Mouse (Mus musculus) embryonic stem cell, embryonic (primary cell): Measurements from ENCODE around the gene Kpna4.

Source experiments
- CTCF ChIA-PET, 4 experiments: fragments of 300-600 bp in 2 of 4; fragments of 350-600 bp in 2 of 4; sonication (Branson Sonifier 250); formaldehyde crosslinking; loops; one replicate each; lab custom pipeline; 2022; ENCODE audit warnings: inconsistent platforms in 2 of 4; lab: Charles Lee
- POLR2A ChIA-PET, 4 experiments: fragments of 300-600 bp in 2 of 4; fragments of 350-600 bp in 2 of 4; sonication (Branson Sonifier 250); formaldehyde crosslinking; loops; one replicate each; lab custom pipeline; 2022; ENCODE audit warnings: antibody characterized with exemption in 4 of 4, inconsistent platforms in 1 of 4; lab: Charles Lee

The Kpna4 gene

GRCm38 (mm10) chr3:69125891-69126508 lies 913 bp downstream of the Kpna4 start:
- ChIA-PET POLR2A (interaction anchor here (0.7 to 3.8 kb wide), 25 partner anchors 9 to 633 kb away, joined by 3 to 30 read pairs (median 4); partner anchors contain the start of genes Ift80 (in 3 of the 4), Smc4 (in 2 of the 4), Ppm1l (in 1 of the 4) and Trim59 (in 1 of the 4)), CTCF (no interaction called here)

- POLR2A ChIA-PET = interaction anchor here (0.7 to 3.8 kb wide), 16 partner anchors 9 to 632 kb away, joined by 3 to 30 read pairs (median 5); partner anchors contain the start of genes Ift80 (in 1 of the 4), Smc4 (in 1 of the 4) and Trim59 (in 1 of the 4)
- CTCF ChIA-PET = interaction anchor here in 1 of 4 experiments (0.8 kb wide), 1 partner anchor 56 kb away, joined by 3 read pairs; no protein-coding TSS in a partner anchor
Measured at GRCm38 (mm10) chr3:69125461-69125860, 1.5 kb downstream of the Kpna4 start.

GRCm38 (mm10) chr3:69118827-69119226 lies 8.1 kb downstream of the Kpna4 start:
- POLR2A ChIA-PET = interaction anchor here in 2 of 4 experiments (1.0 to 2.0 kb wide), 2 partner anchors 8 to 36 kb away, joined by 3 to 6 read pairs; partner anchors contain the start of gene Kpna4 (in 1 of the 2)
- CTCF ChIA-PET = no interaction called here

GRCm38 (mm10) chr3:69114760-69115159 lies 12.2 kb downstream of the Kpna4 start:
- CTCF ChIA-PET = no interaction called here
- POLR2A ChIA-PET = interaction anchor here in 2 of 4 experiments (1.1 to 2.1 kb wide), 2 partner anchors 12 to 124 kb away, joined by 3 to 12 read pairs; partner anchors contain the start of gene Kpna4 (in 1 of the 2)

- POLR2A ChIA-PET = interaction anchor here in 2 of 4 experiments (1.1 to 2.1 kb wide), 2 partner anchors 12 to 125 kb away, joined by 3 to 12 read pairs; partner anchors contain the start of gene Kpna4 (in 1 of the 2)
- CTCF ChIA-PET = no interaction called here
Measured at GRCm38 (mm10) chr3:69113956-69114355, 13.0 kb downstream of the Kpna4 start.

- POLR2A ChIA-PET = interaction anchor here in 1 of 4 experiments (2.8 kb wide), 1 partner anchor 18 kb away, joined by 14 read pairs; the partner anchor contains the start of gene Kpna4
- CTCF ChIA-PET = no interaction called here
Measured at GRCm38 (mm10) chr3:69109079-69109478, 17.8 kb downstream of the Kpna4 start.

- POLR2A ChIA-PET = interaction anchor here in 1 of 4 experiments (1.8 kb wide), 1 partner anchor 66 kb away, joined by 5 read pairs; no protein-coding TSS in a partner anchor
Measured at GRCm38 (mm10) chr3:69094456-69094855, 32.5 kb downstream of the Kpna4 start.

GRCm38 (mm10) chr3:69064005-69064404 lies 62.9 kb downstream of the Kpna4 start:
- POLR2A ChIA-PET = interaction anchor here in 2 of 4 experiments (1.1 to 15.7 kb wide), 4 partner anchors 9 to 63 kb away, joined by 3 to 172 read pairs (median 4); partner anchors contain the start of genes Kpna4 (in 1 of the 2) and Trim59 (in 1 of the 2)
- CTCF ChIA-PET = no interaction called here

More at GRCm38 (mm10) chr3:69094456-69094855, 32.5 kb downstream of the Kpna4 start:
- CTCF ChIA-PET = no interaction called here

GRCm38 (mm10) chr3:69062764-69063163 lies 64.1 kb downstream of the Kpna4 start:
- CTCF ChIA-PET = interaction anchor here in 1 of 4 experiments (0.8 kb wide), 1 partner anchor 345 kb away, joined by 3 read pairs; no protein-coding TSS in a partner anchor
- POLR2A ChIA-PET = interaction anchor here in 3 of 4 experiments (0.8 to 15.7 kb wide), 4 partner anchors 15 to 22 kb away, joined by 3 to 172 read pairs (median 3); partner anchors contain the start of gene Trim59 (in 1 of the 3)

GRCm38 (mm10) chr3:69060672-69061071 lies 66.2 kb downstream of the Kpna4 start:
- CTCF ChIA-PET = interaction anchor here in 1 of 4 experiments (1.5 kb wide), 1 partner anchor 82 kb away, joined by 3 read pairs; no protein-coding TSS in a partner anchor
- POLR2A ChIA-PET = interaction anchor here in 3 of 4 experiments (1.6 to 15.7 kb wide), 4 partner anchors 11 to 15 kb away, joined by 4 to 172 read pairs (median 8); partner anchors contain the start of gene Trim59 (in 1 of the 3)

- ChIA-PET CTCF (interaction anchor here in 1 of 4 experiments (0.6 kb wide), 1 partner anchor 16 kb away, joined by 4 read pairs; no protein-coding TSS in a partner anchor), POLR2A (interaction anchor here in 3 of 4 experiments (0.8 to 15.7 kb wide), 5 partner anchors 8 to 16 kb away, joined by 3 to 172 read pairs (median 5); partner anchors contain the start of gene Trim59 (in 2 of the 3))
Measured at GRCm38 (mm10) chr3:69055871-69056270, 71.0 kb downstream of the Kpna4 start.

- POLR2A ChIA-PET = interaction anchor here in 3 of 4 experiments (0.5 to 15.7 kb wide), 5 partner anchors 7 to 822 kb away, joined by 3 to 172 read pairs (median 3); partner anchors contain the start of gene Trim59 (in 2 of the 3)
- CTCF ChIA-PET = interaction anchor here in 1 of 4 experiments (0.6 kb wide), 1 partner anchor 17 kb away, joined by 4 read pairs; no protein-coding TSS in a partner anchor
Measured at GRCm38 (mm10) chr3:69054760-69055432, 72.0 kb downstream of the Kpna4 start.

GRCm38 (mm10) chr3:69051894-69052293 lies 75.0 kb downstream of the Kpna4 start:
- ChIA-PET CTCF (interaction anchor here in 1 of 4 experiments (0.6 kb wide), 1 partner anchor 334 kb away, joined by 3 read pairs; no protein-coding TSS in a partner anchor), POLR2A (interaction anchor here in 2 of 4 experiments (1.1 to 14.1 kb wide), 5 partner anchors 10 to 75 kb away, joined by 3 to 256 read pairs (median 4); partner anchors contain the start of gene Kpna4 (in 1 of the 2))

- ChIA-PET POLR2A (interaction anchor here in 2 of 4 experiments (0.9 to 14.1 kb wide), 7 partner anchors 8 to 78 kb away, joined by 3 to 256 read pairs (median 4); partner anchors contain the start of gene Kpna4 (in 2 of the 2)), CTCF (no interaction called here)
Measured at GRCm38 (mm10) chr3:69049011-69049410, 77.9 kb downstream of the Kpna4 start.

- ChIA-PET CTCF (no interaction called here), POLR2A (interaction anchor here in 3 of 4 experiments (0.7 to 14.1 kb wide), 6 partner anchors 10 to 79 kb away, joined by 3 to 256 read pairs (median 4); partner anchors contain the start of gene Kpna4 (in 1 of the 3))
Measured at GRCm38 (mm10) chr3:69047684-69048083, 79.2 kb downstream of the Kpna4 start.

- ChIA-PET POLR2A (interaction anchor here (0.6 to 14.1 kb wide), 19 partner anchors 8 to 709 kb away, joined by 3 to 256 read pairs (median 8); partner anchors contain the start of genes Ift80 (in 2 of the 4), Kpna4 (in 2 of the 4), Smc4 (in 2 of the 4) and Ppm1l (in 1 of the 4)), CTCF (no interaction called here)
Measured at GRCm38 (mm10) chr3:69046509-69046908, 80.4 kb downstream of the Kpna4 start.

- POLR2A ChIA-PET = interaction anchor here (0.6 to 14.1 kb wide), 55 partner anchors 9 to 709 kb away, joined by 3 to 256 read pairs (median 5); partner anchors contain the start of genes Ift80 (in 2 of the 4), Kpna4 (in 2 of the 4), Ppm1l (in 2 of the 4) and Smc4 (in 2 of the 4)
- CTCF ChIA-PET = interaction anchor here in 3 of 4 experiments (0.6 to 1.7 kb wide), 6 partner anchors 19 to 365 kb away, joined by 3 to 4 read pairs (median 4); no protein-coding TSS in a partner anchor
Measured at GRCm38 (mm10) chr3:69045750-69046149, 81.2 kb downstream of the Kpna4 start.
